Mouse (Mus musculus) neural tube, embryonic 11.5 days (tissue): ENCODE data around the gene Lmbrd1. TPM values are rescaled to one million over a fixed set of nuclear protein-coding genes. Genes with fewer than 3 reads are reported as not detected.
"Not testable (repeated sequence)": the region's sequence is repeated elsewhere in the genome, so short reads cannot be mapped to it uniquely, and the experiment has no call there.

ENCODE experiments used
- ATAC-seq: fragments of 200-750 bp; cut with Nextera tagmentation; 2 replicates; pipeline ENCODE4 v1.8.0; 2017; ENCODE audit warnings: moderate number of reproducible peaks, mild to moderate bottlenecking, moderate TSS enrichment, moderate library complexity; ENCODE audit not compliant: insufficient read depth, low FRiP score, low TSS enrichment
- DNase-seq: peaks from one replicate; pipeline ENCODE4 v3.0.0-alpha.2; 2015; ENCODE audit warnings: low spot score
- H3K27ac ChIP-seq: fragments of 300-500 bp; sonication (generic); 2 replicates; pipeline ENCODE4 v1.5.1; 2014; ENCODE audit warnings: low read depth, mild to moderate bottlenecking, low read length
- H3K27me3 ChIP-seq: fragments of 300-500 bp; sonication (generic); 2 replicates; pipeline ENCODE4 v1.6.1; 2014; ENCODE audit warnings: mild to moderate bottlenecking, low read length, mixed read lengths; ENCODE audit not compliant: control insufficient read depth, insufficient read depth
- H3K36me3 ChIP-seq: fragments of 300-500 bp; sonication (generic); 2 replicates; pipeline ENCODE4 v1.6.1; 2014; ENCODE audit warnings: mild to moderate bottlenecking, low read length, moderate library complexity, mixed read lengths; ENCODE audit not compliant: control insufficient read depth, insufficient read depth
- H3K4me1 ChIP-seq: fragments of 300-500 bp; sonication (generic); 2 replicates; pipeline ENCODE4 v1.6.1; 2014; ENCODE audit warnings: low read length, mixed read lengths; ENCODE audit not compliant: control insufficient read depth, insufficient read depth
- H3K4me2 ChIP-seq: fragments of 300-500 bp; sonication (generic); 2 replicates; pipeline ENCODE4 v1.6.1; 2014; ENCODE audit warnings: low read depth, mild to moderate bottlenecking, moderate library complexity
- H3K4me3 ChIP-seq: fragments of 300-500 bp; sonication (generic); 2 replicates; pipeline ENCODE4 v1.5.1; 2014; ENCODE audit warnings: low read depth, low read length
- H3K9ac ChIP-seq: fragments of 300-500 bp; sonication (generic); 2 replicates; pipeline ENCODE4 v1.6.1; 2014; ENCODE audit warnings: mild to moderate bottlenecking, low read length
- H3K9me3 ChIP-seq: fragments of 300-500 bp; sonication (generic); 2 replicates; pipeline ENCODE4 v1.6.1; 2016; ENCODE audit warnings: low read length; ENCODE audit not compliant: control insufficient read depth
- WGBS: fragments of 180-500 bp; shearing (Covaris S2); extraction: QIAGEN DNeasy Blood & Tissue Kit; methylation state at CpG from one replicate; pipeline ENCODE4 v1.1.7; 2014; 5-methylcytosine and 5-hydroxymethylcytosine counted together
- polyA plus RNA-seq: library from polyadenylated mRNA; unstranded; fragments of >200 nt; fragmentation: Nextera tagmentation; extraction: Ambion mirVana; gene quantifications from 2 replicates; pipeline ENCODE4 v1.2.1, GENCODE M21; 2014

The Lmbrd1 gene
- polyA plus RNA-seq, 1 experiment from 2014 or later = 27.4 TPM

DNA sequence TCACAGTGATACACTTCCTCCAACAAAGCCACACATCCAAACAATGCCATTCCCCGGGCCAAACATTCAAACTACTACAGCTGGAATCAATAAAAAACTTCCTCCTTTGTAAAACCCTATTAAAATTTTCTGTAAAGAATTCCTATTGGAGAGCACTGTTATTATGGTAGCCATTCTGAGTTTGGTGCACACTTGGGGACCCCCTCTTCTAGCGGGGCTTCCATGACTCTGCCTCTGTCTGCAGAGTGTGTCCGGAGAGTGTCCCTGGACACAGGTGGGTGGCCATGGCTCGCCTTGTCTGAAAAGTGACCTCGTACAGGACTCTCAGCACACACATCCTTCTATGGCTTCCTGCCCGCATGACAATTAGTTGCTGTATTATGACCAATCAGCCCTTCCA lies 114.7 kb downstream of the Lmbrd1 start:
- Histone ChIP-seq H3K9ac (no peak overlapping the region), H3K27me3 (no peaks in the 10 kb centered on the region), H3K9me3 (no peaks in the 10 kb centered on the region), H3K4me1 (no peaks in the 10 kb centered on the region), H3K4me3 (no peak overlapping the region), H3K4me2 (no peak overlapping the region), H3K36me3 (no peaks in the 10 kb centered on the region), H3K27ac (no peak overlapping the region)
- WGBS = 91% methylated on average over 6 of the region's 6 CpGs
- DNase-seq (no peak), ATAC-seq (no peak)

DNA sequence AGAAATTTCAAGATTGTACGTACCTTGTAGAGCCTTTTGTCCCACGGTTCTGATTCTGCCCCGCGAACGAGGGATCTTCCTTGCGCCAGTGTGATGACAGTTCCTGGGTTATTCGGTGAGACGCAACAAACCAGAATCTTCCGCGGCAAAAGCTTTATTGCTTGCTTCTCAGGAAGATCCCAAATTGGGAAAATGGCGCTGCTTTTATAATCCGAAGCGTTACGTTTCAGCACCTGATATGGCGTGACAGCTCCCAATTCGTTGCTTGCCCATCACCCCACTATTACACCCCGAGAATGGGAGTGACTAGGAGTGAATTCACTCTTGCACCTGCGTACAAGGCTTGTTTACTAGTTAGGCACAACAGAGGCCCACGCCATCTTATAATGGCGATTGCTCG lies 129.5 kb downstream of the Lmbrd1 start:
- H3K9ac ChIP-seq, H3K36me3 ChIP-seq, ATAC-seq, H3K27me3 ChIP-seq, H3K4me2 ChIP-seq, DNase-seq, H3K4me1 ChIP-seq, H3K9me3 ChIP-seq, H3K4me3 ChIP-seq, H3K27ac ChIP-seq: not testable (repeated sequence)
- WGBS = 97% methylated on average over 21 of the region's 21 CpGs

Other genes starting within 250 kb of the Lmbrd1 start
- gene Col19a1, start 91.2 kb upstream of the Lmbrd1 start, polyA plus RNA-seq = 1.6 and 1.9 TPM in 2 replicates